Mouse (Mus musculus): ENCODE results near the gene Usp50. TPM values are rescaled to one million over a fixed set of nuclear protein-coding genes. Genes with fewer than 3 reads are reported as not detected.

Usp50 gene
- polyA plus RNA-seq, 1 experiment from 2014 or later: 1.5 TPM

GRCm38 (mm10) chr2:126765867-126766582 is 17.2 kb downstream of the Usp50 start:
- H3K9ac ChIP-seq (ENCODE audit: low read depth, low read length): no peak overlapping the region
- peaks cover 2% of the 10 kb centered on the region; the same call in 1 of the 2 replicates for H3K36me3 ChIP-seq (ENCODE audit: control insufficient read depth, insufficient read depth, low read length)
- H3K27me3 ChIP-seq (replicated peaks; ENCODE audit: control insufficient read depth, insufficient read depth, low read length): no peaks in the 10 kb centered on the region
- no peaks in the 10 kb centered on the region for H3K9me3 ChIP-seq (ENCODE audit: control insufficient read depth, low read length)
- no peak overlapping the region for H3K27ac ChIP-seq (ENCODE audit: low read length)
- H3K4me2 ChIP-seq (ENCODE audit: low read depth, low read length): no peak overlapping the region
- 43% methylated on average over 11 of the region's 11 CpGs for WGBS
- no peak for ATAC-seq
- no peaks in the 10 kb centered on the region for H3K4me1 ChIP-seq (ENCODE audit: control insufficient read depth, insufficient read depth, low read length)
- H3K4me3 ChIP-seq (ENCODE audit: low read length): no peak overlapping the region

GRCm38 (mm10) chr2:126759351-126759750 is 23.9 kb downstream of the Usp50 start:
- peaks cover 14% of the 10 kb centered on the region for H3K36me3 ChIP-seq (ENCODE audit: control insufficient read depth, insufficient read depth, low read length)
- WGBS: 90% methylated on average over 7 of the region's 7 CpGs

GRCm38 (mm10) chr2:126755664-126756063 is 27.6 kb downstream of the Usp50 start:
- no peak overlapping the region for H3K4me2 ChIP-seq (ENCODE audit: low read depth, low read length)
- H3K27ac ChIP-seq (ENCODE audit: low read length): no peak overlapping the region
- H3K9me3 ChIP-seq (ENCODE audit: control insufficient read depth, low read length): no peaks in the 10 kb centered on the region
- no peak for ATAC-seq
- H3K9ac ChIP-seq (ENCODE audit: low read depth, low read length): no peak overlapping the region
- no peaks in the 10 kb centered on the region for H3K27me3 ChIP-seq (replicated peaks; ENCODE audit: control insufficient read depth, insufficient read depth, low read length)
- WGBS: 96% methylated on average over 6 of the region's 6 CpGs
- peaks cover 18% of the 10 kb centered on the region for H3K36me3 ChIP-seq (ENCODE audit: control insufficient read depth, insufficient read depth, low read length)
- no peak overlapping the region for H3K4me3 ChIP-seq (ENCODE audit: low read length)
- no peaks in the 10 kb centered on the region for H3K4me1 ChIP-seq (ENCODE audit: control insufficient read depth, insufficient read depth, low read length)

More at GRCm38 (mm10) chr2:126759351-126759750, 23.9 kb downstream of the Usp50 start:
- no peaks in the 10 kb centered on the region for H3K4me1 ChIP-seq (ENCODE audit: control insufficient read depth, insufficient read depth, low read length)
- H3K9ac ChIP-seq (ENCODE audit: low read depth, low read length): no peak overlapping the region
- H3K9me3 ChIP-seq (ENCODE audit: control insufficient read depth, low read length): no peaks in the 10 kb centered on the region
- no peak for ATAC-seq
- no peak overlapping the region for H3K4me3 ChIP-seq (ENCODE audit: low read length)
- H3K27me3 ChIP-seq (replicated peaks; ENCODE audit: control insufficient read depth, insufficient read depth, low read length): no peaks in the 10 kb centered on the region
- no peak overlapping the region for H3K27ac ChIP-seq (ENCODE audit: low read length)
- no peak overlapping the region for H3K4me2 ChIP-seq (ENCODE audit: low read depth, low read length)

GRCm38 (mm10) chr2:126743389-126743788 is 39.9 kb downstream of the Usp50 start:
- no peaks in the 10 kb centered on the region for H3K4me1 ChIP-seq (ENCODE audit: control insufficient read depth, insufficient read depth, low read length)
- no peaks in the 10 kb centered on the region for H3K27me3 ChIP-seq (replicated peaks; ENCODE audit: control insufficient read depth, insufficient read depth, low read length)
- no peak for ATAC-seq
- H3K36me3 ChIP-seq (ENCODE audit: control insufficient read depth, insufficient read depth, low read length): peaks cover 5% of the 10 kb centered on the region
- H3K27ac ChIP-seq (ENCODE audit: low read length): no peak overlapping the region
- WGBS: 88% methylated on average over 5 of the region's 5 CpGs
- no peaks in the 10 kb centered on the region for H3K9me3 ChIP-seq (ENCODE audit: control insufficient read depth, low read length)
- H3K9ac ChIP-seq (ENCODE audit: low read depth, low read length): no peak overlapping the region
- H3K4me3 ChIP-seq (ENCODE audit: low read length): no peak overlapping the region
- no peak overlapping the region for H3K4me2 ChIP-seq (ENCODE audit: low read depth, low read length)

- Histone ChIP-seq H3K4me1 (ENCODE audit: control insufficient read depth, insufficient read depth, low read length) (no peaks in the 10 kb centered on the region), H3K9me3 (ENCODE audit: control insufficient read depth, low read length) (no peaks in the 10 kb centered on the region), H3K9ac (ENCODE audit: low read depth, low read length) (no peak overlapping the region), H3K27ac (ENCODE audit: low read length) (no peak overlapping the region), H3K36me3 (ENCODE audit: control insufficient read depth, insufficient read depth, low read length) (peaks cover 5% of the 10 kb centered on the region), H3K4me3 (ENCODE audit: low read length) (no peak overlapping the region), H3K27me3 (replicated peaks; ENCODE audit: control insufficient read depth, insufficient read depth, low read length) (no peaks in the 10 kb centered on the region), H3K4me2 (ENCODE audit: low read depth, low read length) (no peak overlapping the region)
- WGBS: 93% methylated on average over 2 of the region's 2 CpGs
- no peak for ATAC-seq
Observed at GRCm38 (mm10) chr2:126740314-126740713, 43.0 kb downstream of the Usp50 start.

GRCm38 (mm10) chr2:126735339-126736073 is 47.8 kb downstream of the Usp50 start:
- Histone ChIP-seq H3K36me3 (ENCODE audit: control insufficient read depth, insufficient read depth, low read length) (no peaks in the 10 kb centered on the region), H3K4me3 (ENCODE audit: low read length) (no peak overlapping the region), H3K9ac (ENCODE audit: low read depth, low read length) (no peak overlapping the region), H3K9me3 (ENCODE audit: control insufficient read depth, low read length) (no peaks in the 10 kb centered on the region), H3K27me3 (replicated peaks; ENCODE audit: control insufficient read depth, insufficient read depth, low read length) (no peaks in the 10 kb centered on the region), H3K4me1 (ENCODE audit: control insufficient read depth, insufficient read depth, low read length) (no peaks in the 10 kb centered on the region), H3K27ac (ENCODE audit: low read length) (no peak overlapping the region), H3K4me2 (ENCODE audit: low read depth, low read length) (no peak overlapping the region)
- 87% methylated on average over 6 of the region's 6 CpGs for WGBS
- no peak for ATAC-seq

- no peak overlapping the region for H3K4me3 ChIP-seq (ENCODE audit: low read length)
- 92% methylated on average over 2 of the region's 2 CpGs for WGBS
Observed at GRCm38 (mm10) chr2:126730502-126730901, 52.8 kb downstream of the Usp50 start.

GRCm38 (mm10) chr2:126729207-126729606 is 54.1 kb downstream of the Usp50 start:
- Histone ChIP-seq H3K4me1 (ENCODE audit: control insufficient read depth, insufficient read depth, low read length) (no peaks in the 10 kb centered on the region), H3K27ac (ENCODE audit: low read length) (no peak overlapping the region), H3K36me3 (ENCODE audit: control insufficient read depth, insufficient read depth, low read length) (0 out of 2 replicates have a peak, but pooled peaks cover 4% of the 10 kb centered on the region), H3K9me3 (ENCODE audit: control insufficient read depth, low read length) (no peaks in the 10 kb centered on the region), H3K4me3 (ENCODE audit: low read length) (no peak overlapping the region), H3K4me2 (ENCODE audit: low read depth, low read length) (no peak overlapping the region), H3K27me3 (replicated peaks; ENCODE audit: control insufficient read depth, insufficient read depth, low read length) (no peaks in the 10 kb centered on the region), H3K9ac (ENCODE audit: low read depth, low read length) (no peak overlapping the region)
- ATAC-seq: no peak
- WGBS: 92% methylated on average over 4 of the region's 4 CpGs

More at GRCm38 (mm10) chr2:126730502-126730901, 52.8 kb downstream of the Usp50 start:
- ATAC-seq: no peak
- Histone ChIP-seq H3K27ac (ENCODE audit: low read length) (no peak overlapping the region), H3K9ac (ENCODE audit: low read depth, low read length) (no peak overlapping the region), H3K4me2 (ENCODE audit: low read depth, low read length) (no peak overlapping the region), H3K27me3 (replicated peaks; ENCODE audit: control insufficient read depth, insufficient read depth, low read length) (no peaks in the 10 kb centered on the region), H3K4me1 (ENCODE audit: control insufficient read depth, insufficient read depth, low read length) (no peaks in the 10 kb centered on the region), H3K36me3 (ENCODE audit: control insufficient read depth, insufficient read depth, low read length) (0 out of 2 replicates have a peak, but pooled peaks cover 4% of the 10 kb centered on the region), H3K9me3 (ENCODE audit: control insufficient read depth, low read length) (no peaks in the 10 kb centered on the region)

- Histone ChIP-seq H3K36me3 (ENCODE audit: control insufficient read depth, insufficient read depth, low read length) (no peaks in the 10 kb centered on the region), H3K4me1 (ENCODE audit: control insufficient read depth, insufficient read depth, low read length) (peaks cover 4% of the 10 kb centered on the region; the same call in 1 of the 2 replicates), H3K27ac (ENCODE audit: low read length) (no peak overlapping the region), H3K9me3 (ENCODE audit: control insufficient read depth, low read length) (no peaks in the 10 kb centered on the region), H3K27me3 (replicated peaks; ENCODE audit: control insufficient read depth, insufficient read depth, low read length) (no peaks in the 10 kb centered on the region), H3K9ac (ENCODE audit: low read depth, low read length) (no peak overlapping the region), H3K4me3 (ENCODE audit: low read length) (no peak overlapping the region), H3K4me2 (ENCODE audit: low read depth, low read length) (no peak overlapping the region)
- ATAC-seq: no peak
Observed at GRCm38 (mm10) chr2:126712950-126713349, 70.3 kb downstream of the Usp50 start.

Data from intestine, embryonic 16.5 days (tissue).